Mouse (Mus musculus) megakaryocyte, embryonic 14.5 days (primary cell): Measurements from ENCODE around the gene Sdf2l1. TPM values are rescaled to one million over a fixed set of nuclear protein-coding genes. Genes with fewer than 3 reads are reported as not detected.
A peak's percentile ranks its signal among the peaks of the same experiment; 100 is the strongest.

Source experiments
- H3K27me3 ChIP-seq: replicated peaks from 2 replicates; pipeline ENCODE3; 2012; ENCODE audit warnings: inconsistent platforms
- H3K36me3 ChIP-seq: replicated peaks from 2 replicates; pipeline ENCODE3; 2012; ENCODE audit warnings: low read length, inconsistent platforms, mixed read lengths
- H3K4me1 ChIP-seq: 2 replicates; pipeline ENCODE4 v1.6.1; 2012; ENCODE audit warnings: inconsistent platforms
- H3K4me3 ChIP-seq: replicated peaks from 2 replicates; pipeline ENCODE3; 2012; ENCODE audit warnings: moderate library complexity, mild to moderate bottlenecking, inconsistent platforms
- H3K9me3 ChIP-seq: 2 replicates; pipeline ENCODE4 v1.6.1; 2012; ENCODE audit warnings: inconsistent platforms
- FLI1 ChIP-seq: IDR thresholded peaks from 2 replicates; pipeline ENCODE4 v1.6.1; 2012; ENCODE audit warnings: low read length, inconsistent platforms, mixed read lengths
- GATA1 ChIP-seq: IDR thresholded peaks from 3 replicates; pipeline ENCODE4 v1.6.1; 2012; ENCODE audit warnings: mixed read lengths, low read length, inconsistent platforms, borderline replicate concordance
- polyA plus RNA-seq: library from polyadenylated mRNA; stranded (reverse); fragments of >175 nt; gene quantifications from 2 replicates; pipeline ENCODE4 v1.2.3, GENCODE M21; 2012; ENCODE audit warnings: low replicate concordance; ENCODE audit not compliant: insufficient read depth

Sdf2l1 gene
- polyA plus RNA-seq, 1 experiment = 345 TPM

DNA sequence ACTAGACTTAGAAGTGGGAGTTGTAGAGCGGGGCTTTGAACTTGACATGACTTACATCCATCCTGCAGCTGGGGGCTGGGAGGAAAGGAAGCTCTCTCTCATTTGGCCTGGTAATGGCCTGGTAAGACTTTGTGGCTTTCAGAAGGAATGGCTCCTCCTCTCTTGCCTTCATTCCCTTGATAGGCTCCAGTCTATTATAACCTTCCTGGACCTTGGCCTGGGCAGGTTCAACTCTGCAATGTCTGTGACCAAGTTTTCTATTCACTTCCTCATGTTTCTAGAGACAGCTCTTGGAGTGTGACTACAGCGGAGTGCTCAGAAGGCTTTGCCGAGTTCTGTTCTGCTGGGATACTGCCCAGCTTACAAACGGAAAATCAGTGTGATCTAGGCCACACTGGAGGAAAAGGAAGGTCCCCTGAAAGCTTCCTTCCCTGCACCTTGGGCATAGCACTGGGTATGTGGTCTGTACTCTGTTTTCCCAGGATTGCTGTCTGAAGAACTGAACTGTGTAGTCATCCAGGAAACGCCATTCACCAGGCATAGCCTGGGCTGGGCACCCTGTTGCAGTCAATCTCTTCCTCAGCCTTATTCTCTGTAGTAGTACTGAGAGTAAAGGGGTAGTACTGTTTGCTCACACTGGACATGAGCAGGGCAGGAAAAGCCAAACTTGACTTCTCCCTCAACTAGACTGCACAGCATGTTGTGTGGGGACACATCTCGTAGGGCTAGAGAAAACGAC, 18.5 kb upstream of the Sdf2l1 start:
- H3K9me3 ChIP-seq = no peaks in the 10 kb centered on the region
- TF ChIP-seq FLI1 (no peak), GATA1 (no peak)
- H3K36me3 ChIP-seq = peaks cover 56% of the 10 kb centered on the region
- peaks cover 69% of the 10 kb centered on the region for H3K4me1 ChIP-seq
- no peaks in the 10 kb centered on the region for H3K27me3 ChIP-seq
- H3K4me3 ChIP-seq = peak overlapping the region; percentile 8

DNA sequence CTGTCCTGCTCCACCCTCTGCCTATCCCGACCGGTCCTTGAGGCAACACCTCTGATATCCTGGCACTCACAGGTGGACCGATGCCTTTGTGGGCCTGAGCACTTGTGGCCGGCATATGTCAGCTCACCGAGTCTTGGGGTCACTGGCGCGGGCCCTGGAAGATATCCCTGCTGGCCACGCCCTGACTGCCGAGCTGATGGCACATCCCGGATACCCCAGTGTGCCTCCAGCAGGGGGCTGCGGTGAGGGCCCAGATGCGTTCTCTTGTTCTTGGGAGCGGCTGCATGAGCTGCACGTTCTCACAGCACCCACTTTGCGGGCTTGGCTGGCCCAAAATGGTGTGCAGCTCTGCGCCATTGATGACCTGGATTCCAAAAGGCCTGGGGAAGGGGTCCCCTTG, 15.9 kb upstream of the Sdf2l1 start:
- Histone ChIP-seq H3K36me3 (peaks cover 31% of the 10 kb centered on the region), H3K9me3 (no peaks in the 10 kb centered on the region), H3K4me3 (peak overlapping the region; percentile 92), H3K4me1 (peaks cover 66% of the 10 kb centered on the region), H3K27me3 (no peaks in the 10 kb centered on the region)
- TF ChIP-seq FLI1 (no peak), GATA1 (no peak)

DNA sequence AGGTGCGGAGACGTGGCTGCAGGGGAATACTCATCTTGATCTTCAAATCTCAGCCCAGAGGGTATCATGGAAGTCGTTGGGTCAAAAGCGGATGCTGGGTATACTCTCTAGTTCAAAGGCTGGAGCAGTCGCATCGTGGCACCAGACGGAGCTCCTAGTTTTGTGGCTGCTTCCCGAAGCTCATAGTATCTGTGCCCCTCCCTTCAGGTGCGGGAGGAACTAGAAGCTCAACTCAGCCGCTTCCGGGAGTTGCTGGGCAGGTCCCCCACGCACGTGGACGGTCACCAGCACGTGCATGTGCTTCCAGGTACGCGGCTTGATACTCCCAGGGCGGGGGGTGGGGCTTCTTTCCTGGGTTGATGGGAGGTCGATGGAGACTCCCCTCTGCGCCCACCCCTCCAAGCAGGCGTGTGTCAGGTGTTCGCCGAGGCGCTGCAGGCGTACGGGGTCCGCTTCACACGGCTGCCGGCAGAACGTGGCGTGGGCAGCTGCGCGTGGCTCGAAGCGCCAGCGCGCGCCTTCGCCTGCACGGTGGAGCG, 15.3 kb upstream of the Sdf2l1 start:
- peaks cover 28% of the 10 kb centered on the region for H3K36me3 ChIP-seq
- peaks cover 2% of the 10 kb centered on the region for H3K27me3 ChIP-seq
- peaks cover 63% of the 10 kb centered on the region for H3K4me1 ChIP-seq
- peak overlapping the region; percentile 92 for H3K4me3 ChIP-seq
- no peak for TF ChIP-seq FLI1
- no peak for TF ChIP-seq GATA1
- no peaks in the 10 kb centered on the region for H3K9me3 ChIP-seq

DNA sequence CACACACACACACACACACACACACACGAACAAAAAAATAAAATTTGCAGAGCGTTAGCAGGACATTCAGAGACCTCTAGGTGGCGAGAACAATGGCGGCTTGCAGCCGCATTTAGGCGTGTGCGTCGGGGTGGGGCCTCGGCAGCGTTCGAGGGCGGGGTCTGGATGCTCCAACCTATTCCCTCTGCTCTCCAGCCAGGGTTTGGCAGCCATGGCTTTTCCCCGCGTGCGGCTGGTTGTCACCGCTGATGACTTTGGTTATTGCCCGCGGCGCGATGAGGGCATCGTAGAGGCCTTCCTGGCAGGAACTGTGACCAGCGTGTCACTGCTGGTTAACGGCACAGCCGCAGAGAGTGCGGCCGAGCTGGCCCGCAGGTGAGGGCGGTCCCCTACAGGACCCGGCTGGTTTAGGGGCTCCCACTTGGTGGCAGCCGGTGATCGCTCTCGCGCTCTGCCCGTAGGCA, 14.6 kb upstream of the Sdf2l1 start, which contains the start of gene Ccdc116:
Gene Ccdc116 (minus strand): TSS at position 458 of the 464 bp plus-strand sequence.
- Histone ChIP-seq H3K9me3 (no peaks in the 10 kb centered on the region), H3K27me3 (peaks cover 2% of the 10 kb centered on the region), H3K4me3 (peak within 1 kb of the TSS; percentile 92), H3K36me3 (peaks cover 24% of the 10 kb centered on the region), H3K4me1 (peaks cover 57% of the 10 kb centered on the region)
- TF ChIP-seq FLI1 (no peak), GATA1 (no peak)

DNA sequence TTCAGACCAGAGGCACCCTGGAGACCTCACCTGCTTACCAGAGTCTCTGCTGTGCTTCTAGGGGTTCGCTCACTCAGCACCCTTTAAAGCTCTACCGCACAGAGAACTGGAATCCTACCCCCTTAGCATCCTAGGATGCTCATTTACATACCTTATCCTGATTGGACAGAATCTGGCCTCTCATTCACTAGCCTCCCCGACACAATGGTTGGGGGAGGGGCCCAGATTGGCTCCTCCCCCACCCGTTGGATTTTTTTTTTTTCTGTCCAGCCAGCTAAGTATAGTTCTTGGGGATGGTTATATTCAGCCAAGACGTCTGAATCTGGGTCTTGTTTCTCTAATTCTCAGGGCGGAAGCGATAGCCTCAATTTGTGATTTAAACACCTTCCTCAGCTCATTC, 12.2 kb upstream of the Sdf2l1 start, which contains the start of gene Ydjc:
Gene Ydjc (plus strand): TSS at position 283 of the 400 bp plus-strand sequence.
- TF ChIP-seq GATA1 (no peak), FLI1 (no peak)
- Histone ChIP-seq H3K27me3 (peaks cover 4% of the 10 kb centered on the region), H3K4me1 (peaks cover 48% of the 10 kb centered on the region), H3K4me3 (no peak within 1 kb of the TSS), H3K9me3 (no peaks in the 10 kb centered on the region), H3K36me3 (peaks cover 5% of the 10 kb centered on the region)

DNA sequence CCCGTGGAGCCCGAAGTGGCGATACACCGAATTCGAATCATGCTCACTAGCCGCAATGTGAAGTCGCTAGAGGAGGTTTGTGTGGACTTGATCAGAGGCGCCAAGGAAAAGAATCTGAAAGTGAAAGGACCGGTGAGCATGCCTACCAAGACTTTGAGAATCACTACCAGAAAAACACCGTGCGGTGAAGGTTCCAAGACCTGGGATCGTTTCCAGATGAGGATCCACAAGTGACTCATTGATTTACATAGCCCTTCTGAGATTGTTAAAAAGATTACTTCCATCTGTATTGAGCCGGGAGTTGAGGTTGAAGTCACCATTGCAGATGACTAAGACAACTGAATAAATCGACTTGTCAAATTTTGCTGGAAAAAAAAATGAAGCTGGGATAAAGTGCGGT, 5.2 kb upstream of the Sdf2l1 start:
- Histone ChIP-seq H3K4me3 (no peak overlapping the region), H3K4me1 (peaks cover 33% of the 10 kb centered on the region), H3K9me3 (no peaks in the 10 kb centered on the region), H3K36me3 (peaks cover 2% of the 10 kb centered on the region), H3K27me3 (peaks cover 4% of the 10 kb centered on the region)
- no peak for TF ChIP-seq FLI1
- TF ChIP-seq GATA1 = no peak

DNA sequence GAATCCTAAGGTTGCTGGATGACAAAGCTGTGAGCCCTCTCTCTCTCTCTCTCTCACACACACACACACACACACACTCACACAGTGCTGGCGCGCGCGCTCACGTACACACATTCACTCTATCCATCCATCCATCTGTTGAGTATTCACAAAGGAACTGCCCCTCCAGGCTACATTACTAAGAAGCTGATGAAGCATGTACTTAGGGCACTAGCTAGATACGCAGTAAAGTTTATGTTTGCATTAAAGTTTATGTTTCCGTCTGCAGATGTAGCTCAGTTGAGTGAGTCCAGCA, 670 bp upstream of the Sdf2l1 start:
- Histone ChIP-seq H3K36me3 (peaks cover 14% of the 10 kb centered on the region), H3K4me1 (peaks cover 47% of the 10 kb centered on the region), H3K9me3 (no peaks in the 10 kb centered on the region), H3K4me3 (peak overlapping the region; percentile 96), H3K27me3 (peaks cover 2% of the 10 kb centered on the region)
- TF ChIP-seq FLI1 = no peak
- TF ChIP-seq GATA1 = no peak

DNA sequence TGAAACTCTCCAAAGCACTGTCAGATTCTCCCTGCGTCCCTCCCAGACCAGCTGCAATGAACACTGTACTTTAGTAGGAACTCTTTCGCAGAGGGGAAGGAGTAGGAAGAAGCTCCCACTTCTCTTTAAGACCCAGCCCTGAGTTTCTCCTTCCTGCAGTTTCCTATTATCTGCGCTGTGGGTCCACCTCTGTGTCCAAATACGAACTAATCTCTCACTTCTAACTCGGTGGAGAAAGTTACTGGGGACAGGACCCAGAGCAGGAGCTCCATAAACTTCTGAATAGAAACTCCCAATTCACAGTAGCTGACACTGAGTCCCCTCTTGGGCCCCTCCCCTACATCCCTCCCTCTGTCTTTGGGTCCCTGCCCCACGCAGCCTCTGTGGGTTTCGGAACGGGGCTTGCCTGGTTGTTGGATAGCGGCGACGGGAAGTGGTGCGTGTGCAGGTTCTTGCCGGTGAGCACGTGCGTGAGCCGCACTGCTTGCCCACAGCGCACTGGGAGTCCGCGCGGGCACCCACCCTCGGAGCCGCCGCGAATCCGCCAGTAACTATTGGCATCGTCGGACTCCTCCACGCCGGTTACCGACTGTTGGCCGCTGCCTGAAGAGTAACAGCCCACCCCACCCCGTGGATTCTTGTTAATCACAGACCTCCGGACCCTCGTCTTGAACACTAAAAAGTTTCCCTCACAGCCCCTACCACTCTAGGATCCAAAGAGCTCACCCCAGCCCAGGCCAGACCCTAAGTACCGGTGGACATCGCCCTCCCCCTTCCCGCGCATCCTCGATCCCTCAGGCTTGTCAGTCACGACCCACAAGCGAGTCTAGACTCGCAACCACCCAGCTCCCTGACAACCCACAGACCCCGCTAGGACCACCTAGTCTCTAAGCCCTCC, 743 bp downstream of the Sdf2l1 start:
- TF ChIP-seq GATA1 (no peak), FLI1 (no peak)
- peaks cover 14% of the 10 kb centered on the region for H3K36me3 ChIP-seq
- H3K4me1 ChIP-seq = peaks cover 51% of the 10 kb centered on the region
- peak overlapping the region; percentile 96 for H3K4me3 ChIP-seq
- no peaks in the 10 kb centered on the region for H3K9me3 ChIP-seq
- H3K27me3 ChIP-seq = peaks cover 2% of the 10 kb centered on the region

DNA sequence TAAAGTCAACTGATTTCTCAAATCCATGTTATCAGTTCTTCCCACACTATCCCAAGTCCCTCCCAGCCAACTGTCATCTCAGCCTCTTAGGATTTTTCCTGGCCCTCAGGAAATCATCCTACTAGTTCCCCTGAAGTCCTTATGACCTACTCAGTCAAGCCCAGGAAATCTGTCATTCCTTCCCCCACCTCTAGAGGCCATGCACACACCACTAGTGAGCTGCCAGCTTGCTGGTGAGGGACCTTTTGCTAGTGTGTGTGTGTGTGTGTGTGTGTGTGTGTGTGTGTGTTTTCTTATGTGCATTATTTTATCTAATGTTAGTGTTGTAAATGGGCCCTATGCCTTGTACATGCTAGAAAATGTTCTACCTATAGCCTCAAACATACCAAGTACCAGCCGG, 4.9 kb downstream of the Sdf2l1 start:
- Histone ChIP-seq H3K4me3 (no peak overlapping the region), H3K36me3 (peaks cover 26% of the 10 kb centered on the region), H3K9me3 (no peaks in the 10 kb centered on the region), H3K4me1 (peaks cover 69% of the 10 kb centered on the region), H3K27me3 (no peaks in the 10 kb centered on the region)
- TF ChIP-seq FLI1 = no peak
- no peak for TF ChIP-seq GATA1

DNA sequence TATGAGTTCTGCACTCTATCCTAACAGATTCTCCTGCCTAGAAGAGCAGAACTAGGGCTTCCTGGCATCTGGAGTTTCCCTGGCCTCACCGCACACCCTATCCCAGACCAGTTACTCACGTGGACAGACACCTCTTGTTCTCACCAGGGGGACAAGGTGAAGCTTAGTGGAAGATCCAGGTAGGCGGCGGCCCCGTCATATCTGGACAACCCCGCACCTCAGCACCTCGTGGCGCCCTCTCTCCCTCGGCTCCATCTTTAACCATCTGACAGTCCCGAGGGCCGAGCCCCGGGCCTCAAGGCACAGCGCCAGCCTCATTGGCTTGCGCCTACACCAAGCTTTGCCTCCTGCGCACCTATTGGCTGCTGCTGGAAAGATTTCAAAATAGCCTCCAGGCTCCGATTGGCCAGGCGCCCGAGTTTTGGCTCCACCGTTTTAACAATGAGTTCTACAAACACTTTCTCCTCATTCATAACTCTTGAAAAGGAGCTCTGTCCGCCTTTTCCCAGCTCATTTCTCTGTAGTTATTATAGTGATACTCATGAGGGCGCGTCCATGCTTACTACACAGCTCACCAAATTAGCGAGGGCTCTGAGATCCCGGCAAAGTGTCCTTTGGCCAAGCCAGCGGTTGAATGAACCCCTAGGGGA, 7.2 kb downstream of the Sdf2l1 start, which contains the start of gene 2610318N02Rik:
Gene 2610318N02Rik (minus strand): TSS at position 297 of the 650 bp plus-strand sequence.
- H3K36me3 ChIP-seq = peaks cover 43% of the 10 kb centered on the region
- H3K4me3 ChIP-seq = peak within 1 kb of the TSS; percentile 94
- H3K9me3 ChIP-seq = no peaks in the 10 kb centered on the region
- H3K4me1 ChIP-seq = peaks cover 51% of the 10 kb centered on the region
- TF ChIP-seq FLI1 (no peak), GATA1 (no peak)
- H3K27me3 ChIP-seq = no peaks in the 10 kb centered on the region
